Mouse (Mus musculus): Measurements from ENCODE around the gene Dgat2.
A peak's percentile ranks its signal among the peaks of the same experiment; 100 is the strongest.

The Dgat2 gene

DNA sequence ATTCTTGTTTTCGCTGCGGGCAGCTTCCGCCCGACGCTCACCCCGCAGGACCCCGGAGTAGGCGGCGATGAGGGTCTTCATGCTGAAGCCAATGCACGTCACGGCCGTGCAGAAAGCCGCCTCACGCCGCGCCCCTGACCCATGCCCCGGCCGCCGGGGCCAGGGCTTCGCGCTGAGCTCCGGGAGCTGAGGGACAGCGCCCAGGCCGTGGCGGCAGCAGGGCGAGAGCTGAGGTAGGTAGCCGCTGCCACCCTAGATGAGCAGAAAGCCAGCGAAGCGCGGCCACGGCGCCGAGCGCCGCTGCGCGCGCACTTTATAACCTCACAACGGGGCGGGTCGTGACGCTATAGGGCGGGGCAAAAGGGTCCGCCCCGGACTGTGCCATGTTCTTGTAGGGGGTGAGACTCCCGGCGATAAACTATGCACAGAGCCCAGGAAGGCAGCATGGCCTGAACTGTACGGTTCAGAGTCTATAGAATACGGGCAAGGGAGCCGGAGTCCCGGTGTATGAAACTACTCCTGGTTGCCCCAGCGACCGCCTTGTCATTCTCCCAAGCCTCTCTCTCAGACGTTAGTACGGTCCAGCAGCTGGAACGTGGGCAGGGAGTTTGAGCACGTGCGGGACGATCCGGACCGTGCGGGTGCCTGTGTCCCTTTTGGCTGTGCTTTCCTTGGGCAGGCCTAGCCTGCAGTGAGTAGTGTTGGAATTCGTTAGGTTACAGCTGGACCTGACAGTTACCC lies at the start of gene Dgat2:
TSS of gene Dgat2 (minus strand) at position 288 of the 741 bp plus-strand sequence.
- DNase-seq: peak; percentile 92

GRCm38 (mm10) chr7:99230061-99230747 lies 47.7 kb upstream of the Dgat2 start:
- DNase-seq: no peak

GRCm38 (mm10) chr7:99229411-99229810 lies 46.9 kb upstream of the Dgat2 start:
- peak; percentile 64 for DNase-seq

DNA sequence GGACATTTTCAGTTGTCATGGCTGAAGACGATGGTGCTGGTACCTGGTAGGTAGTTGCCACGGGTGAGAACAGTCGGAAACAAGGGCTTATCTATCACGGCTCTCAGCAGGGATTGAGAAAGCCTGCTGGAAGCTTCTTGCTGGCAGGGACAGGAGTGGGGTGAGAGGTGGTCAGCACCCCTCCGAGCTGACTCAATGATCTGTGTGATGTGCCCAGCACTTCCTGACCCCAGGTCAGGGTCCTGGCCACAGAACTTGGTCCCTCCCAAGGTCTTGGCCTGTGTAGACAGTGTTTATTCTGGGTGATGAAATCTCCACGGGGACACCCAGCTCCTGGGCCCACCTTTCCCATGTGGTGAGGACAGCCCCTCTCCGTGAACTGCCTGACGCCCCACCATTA lies 46.3 kb upstream of the Dgat2 start:
- DNase-seq: no peak

- no peak for DNase-seq
These were observed 44.7 kb upstream of the Dgat2 start for GRCm38 (mm10) chr7:99227267-99227666.

GRCm38 (mm10) chr7:99226662-99227061 lies 44.1 kb upstream of the Dgat2 start:
- DNase-seq: no peak

- no peak for DNase-seq
These were observed 42.9 kb upstream of the Dgat2 start for GRCm38 (mm10) chr7:99225421-99225820.

GRCm38 (mm10) chr7:99224648-99225190 lies 42.2 kb upstream of the Dgat2 start:
- no peak for DNase-seq

DNA sequence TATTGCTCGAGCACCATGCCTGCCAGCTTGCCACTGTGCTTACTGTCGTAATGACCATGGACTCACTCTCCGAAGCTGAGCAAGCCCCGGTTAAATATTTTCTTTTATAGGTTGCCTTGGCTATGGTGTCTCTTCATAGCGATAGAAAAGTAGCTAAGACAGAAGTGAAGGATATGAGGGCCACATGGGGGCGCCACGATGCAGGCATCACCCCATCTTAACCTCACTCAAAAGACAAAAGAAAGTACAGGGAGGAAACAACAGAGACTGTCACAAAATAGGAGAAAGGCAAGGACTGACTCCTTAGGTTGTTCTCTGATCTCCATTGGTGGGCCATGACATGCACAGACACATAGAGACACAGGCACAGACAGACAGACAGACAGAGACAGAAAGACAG lies 41.7 kb upstream of the Dgat2 start:
- no peak for DNase-seq

DNA sequence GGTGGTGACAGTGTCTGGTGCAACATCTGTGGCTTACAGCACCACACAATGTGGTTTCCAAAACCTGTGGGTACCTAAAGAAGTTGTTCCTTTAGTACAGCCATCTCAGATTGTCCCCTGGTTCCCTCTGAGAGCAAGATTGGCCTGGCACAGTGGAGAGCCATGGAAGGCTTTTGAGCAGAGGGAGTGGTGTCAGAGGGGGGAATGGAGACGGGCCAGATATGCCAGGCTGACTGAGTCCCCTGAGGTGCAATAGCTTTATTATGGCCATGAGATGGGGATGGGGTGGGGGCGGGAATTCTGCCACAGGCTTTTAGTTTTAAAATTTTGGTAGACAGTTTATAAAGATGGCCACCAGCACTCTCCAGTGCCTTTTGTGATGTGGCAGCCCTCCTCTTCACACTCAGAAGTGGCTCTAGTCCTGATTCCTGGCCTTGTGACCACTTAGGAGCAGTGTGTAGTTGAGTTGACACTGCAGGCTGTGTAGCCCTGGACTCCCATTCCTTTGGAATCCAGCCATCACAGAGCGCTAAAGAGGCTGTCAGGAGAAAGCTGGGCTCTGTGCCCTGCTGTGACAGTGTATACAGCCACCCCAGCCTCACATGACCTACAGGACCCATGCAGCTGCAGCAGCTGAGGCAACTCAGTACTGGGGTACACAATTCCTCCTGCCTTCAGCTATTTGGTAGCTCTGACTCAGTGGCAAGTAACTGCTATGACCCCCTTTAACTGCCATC lies 35.0 kb upstream of the Dgat2 start:
- peak; percentile 67 for DNase-seq

DNA sequence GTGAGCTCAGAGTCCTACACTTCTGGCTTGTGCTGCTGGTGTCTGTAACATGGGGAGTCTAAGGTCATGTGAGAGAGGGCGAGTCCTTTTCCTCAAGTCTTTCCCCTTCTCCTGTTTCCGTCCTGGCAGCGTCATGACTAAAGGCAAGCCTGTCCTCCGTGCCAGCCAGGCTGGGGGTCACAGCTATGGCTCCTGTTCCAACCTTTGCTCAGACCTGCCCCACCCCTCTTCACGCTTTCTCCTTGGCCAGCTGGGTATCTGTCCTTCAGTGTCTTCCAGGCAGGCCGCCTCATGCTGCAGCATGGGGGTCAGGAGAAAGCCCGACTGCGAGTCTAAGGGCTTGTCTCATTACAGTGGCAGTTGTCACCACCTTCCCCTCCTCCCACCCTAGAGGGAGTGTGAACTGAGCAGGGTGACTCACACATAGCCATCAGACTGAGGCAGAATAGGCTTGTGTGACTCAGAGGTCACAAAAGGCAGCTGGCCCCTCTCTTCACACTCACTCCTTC lies 32.9 kb upstream of the Dgat2 start:
- no peak for DNase-seq

DNA sequence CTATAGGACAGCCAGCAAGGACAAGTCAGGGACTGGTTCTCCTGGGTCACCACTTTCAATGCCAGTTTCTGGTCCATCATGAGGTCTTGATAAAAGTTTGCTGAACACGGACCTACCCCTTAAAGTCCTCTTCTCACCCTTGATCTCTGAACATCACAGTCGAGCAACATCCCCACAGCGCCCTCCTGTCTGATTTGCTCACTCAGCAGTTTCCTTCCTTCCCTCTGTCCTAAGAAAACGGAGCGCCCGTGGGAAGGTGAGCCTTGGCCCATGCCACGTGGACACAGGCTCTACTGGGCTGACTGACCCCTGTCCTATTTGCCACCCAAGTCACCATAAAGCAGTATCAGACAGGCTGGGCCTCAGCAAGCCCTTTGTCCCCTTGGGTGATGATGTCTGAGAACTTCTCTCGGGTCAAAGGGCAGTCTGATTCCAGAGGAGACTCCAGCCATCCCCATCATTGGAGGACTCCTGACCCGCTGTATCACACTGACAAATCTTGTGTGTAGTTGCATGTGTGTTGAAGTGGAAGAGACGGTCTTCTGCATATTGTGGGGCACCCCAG lies 32.2 kb upstream of the Dgat2 start:
- DNase-seq: no peak

GRCm38 (mm10) chr7:99213686-99214085 lies 31.2 kb upstream of the Dgat2 start:
- no peak for DNase-seq

- no peak for DNase-seq
These were observed 30.5 kb upstream of the Dgat2 start for GRCm38 (mm10) chr7:99213056-99213455.

DNA sequence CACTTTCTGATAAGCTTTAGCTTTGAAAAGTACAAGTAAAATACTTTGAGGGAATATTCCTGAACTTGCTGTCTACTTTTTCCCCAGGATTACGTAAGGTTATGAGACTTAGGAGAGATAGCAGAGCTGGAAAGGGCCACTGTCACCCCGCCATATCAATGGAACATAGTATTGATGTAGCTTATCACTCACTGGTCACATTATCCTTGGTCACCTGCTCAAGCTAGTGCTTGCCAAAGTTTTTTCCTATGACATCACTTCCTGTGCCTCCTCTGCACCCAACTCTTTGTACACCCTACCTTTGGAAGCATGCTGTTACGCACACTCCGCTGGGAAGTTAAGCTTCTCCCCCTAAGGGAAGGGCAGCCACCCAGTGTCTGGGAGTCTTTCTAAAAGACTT lies 26.2 kb upstream of the Dgat2 start:
- no peak for DNase-seq

DNA sequence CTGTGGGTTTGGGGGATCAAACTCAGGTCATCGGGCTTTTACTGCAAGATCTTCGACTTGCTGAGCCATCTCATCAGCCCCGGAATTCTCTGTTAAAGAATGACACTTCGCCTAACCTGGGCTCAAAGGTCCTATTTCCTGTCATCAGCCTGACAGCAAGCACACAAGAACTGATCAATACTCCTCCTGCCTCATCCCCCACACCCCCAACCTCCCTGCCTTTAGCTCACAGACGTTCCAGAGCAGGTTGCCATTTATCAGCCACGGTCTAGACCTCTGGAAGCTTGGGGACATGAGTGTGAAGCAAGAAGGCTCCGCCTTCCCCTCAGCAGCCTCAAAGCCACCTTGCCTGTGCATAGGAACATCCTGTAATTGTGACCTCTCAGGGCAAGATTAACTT lies 23.8 kb upstream of the Dgat2 start:
- DNase-seq: no peak

- no peak for DNase-seq
These were observed 19.6 kb upstream of the Dgat2 start for GRCm38 (mm10) chr7:99202163-99202562.

- DNase-seq: no peak
These were observed 17.8 kb upstream of the Dgat2 start for GRCm38 (mm10) chr7:99200290-99200689.

DNA sequence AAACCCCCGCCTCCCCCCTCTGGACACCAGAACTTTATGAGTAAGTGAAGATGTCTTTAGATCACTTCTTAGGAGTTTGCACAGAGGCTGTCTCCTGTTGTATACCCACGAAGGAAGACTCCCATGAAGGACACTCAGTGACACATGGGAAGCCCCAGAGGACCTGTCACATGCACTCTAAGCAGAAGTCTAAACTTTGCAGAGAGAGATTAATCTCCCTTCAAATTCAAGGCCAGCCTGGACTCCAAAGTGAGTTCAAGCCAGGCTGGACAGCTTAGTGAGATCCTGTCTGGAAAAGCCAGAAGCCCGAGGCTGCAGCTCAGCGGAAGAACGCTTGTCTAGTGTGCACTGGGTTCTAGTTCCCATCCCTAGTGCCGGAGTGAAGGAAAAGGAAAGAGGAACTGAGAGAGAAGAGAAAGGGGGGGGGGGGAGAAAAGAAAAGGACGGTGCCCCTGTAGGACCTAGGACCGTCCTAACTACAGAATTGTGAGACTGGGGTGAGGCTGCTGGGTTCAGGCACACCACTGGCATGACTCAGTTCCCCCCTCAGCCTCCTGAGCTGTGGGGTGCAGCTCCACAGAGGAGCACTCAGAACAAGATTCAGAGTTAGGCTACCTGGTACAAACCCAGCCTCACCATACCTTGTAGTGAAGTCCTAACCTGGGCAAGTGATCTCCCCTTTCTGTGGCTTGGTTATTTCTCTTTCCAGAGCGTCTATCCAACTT lies 17.1 kb upstream of the Dgat2 start:
- DNase-seq: no peak

DNA sequence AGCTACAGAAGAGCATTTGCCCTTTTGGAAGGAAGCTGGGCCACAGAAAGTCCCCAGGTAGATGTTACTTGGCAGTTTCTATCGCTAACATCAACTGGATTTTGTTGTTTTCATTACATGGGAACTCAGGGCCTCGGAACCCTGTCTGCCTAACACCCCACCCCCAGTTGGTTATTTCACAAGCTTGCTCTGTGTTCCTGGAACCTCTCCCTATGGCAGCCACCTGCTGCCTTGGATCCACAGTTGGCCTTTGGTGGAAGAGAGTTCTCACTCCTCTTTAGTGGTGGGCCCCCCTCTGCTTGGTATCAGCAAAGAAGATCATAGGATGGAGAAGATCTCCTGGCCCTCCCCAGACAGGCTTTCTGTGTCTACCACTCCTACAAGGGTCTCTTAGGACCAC lies 16.3 kb upstream of the Dgat2 start:
- DNase-seq: no peak

DNA sequence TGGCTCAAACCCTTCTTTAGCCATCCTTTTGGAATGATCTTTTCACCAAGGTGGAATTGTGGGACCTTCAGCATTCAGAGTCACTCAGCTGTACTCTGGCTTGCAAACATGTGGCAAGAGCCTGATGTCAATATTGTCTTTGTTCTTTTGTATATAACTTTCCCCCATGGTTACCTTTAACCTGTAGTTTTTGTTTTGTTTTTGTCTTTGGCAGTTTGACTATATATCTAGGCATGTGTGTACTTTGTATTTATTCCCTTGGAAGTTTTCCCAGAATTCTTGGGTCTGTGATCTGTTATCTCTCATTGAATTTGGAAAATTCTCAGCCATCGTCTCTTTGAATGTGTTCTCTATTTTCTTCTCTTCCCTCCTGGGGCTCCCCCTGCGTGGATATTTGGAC lies 12.0 kb upstream of the Dgat2 start:
- no peak for DNase-seq

GRCm38 (mm10) chr7:99193926-99194325 lies 11.4 kb upstream of the Dgat2 start:
- DNase-seq: no peak
